Mouse (Mus musculus) spleen, adult 12 weeks (tissue): ENCODE measurements around the gene Satb2.

ENCODE experiments used
- DNase-seq: peaks from one replicate; pipeline ENCODE4 v3.0.0; 2022; ENCODE audit warnings: low spot score

Satb2 gene

GRCm38 (mm10) chr1:56972950-56973592 is 5.4 kb downstream of the Satb2 start:
- DNase-seq: peak; percentile 51

GRCm38 (mm10) chr1:56972251-56972949 is 6.0 kb downstream of the Satb2 start:
- DNase-seq: no peak

GRCm38 (mm10) chr1:56971942-56972250 is 6.6 kb downstream of the Satb2 start:
- DNase-seq: no peak

- no peak for DNase-seq
These were observed 7.0 kb downstream of the Satb2 start for GRCm38 (mm10) chr1:56971441-56971861.

GRCm38 (mm10) chr1:56970740-56971141 is 7.7 kb downstream of the Satb2 start:
- DNase-seq: no peak

- DNase-seq: no peak
These were observed 8.8 kb downstream of the Satb2 start for GRCm38 (mm10) chr1:56969364-56970360.

GRCm38 (mm10) chr1:56965879-56966579 is 12.4 kb downstream of the Satb2 start:
- no peak for DNase-seq

GRCm38 (mm10) chr1:56964493-56964892 is 14.0 kb downstream of the Satb2 start:
- no peak for DNase-seq

- no peak for DNase-seq
These were observed 15.2 kb downstream of the Satb2 start for GRCm38 (mm10) chr1:56963291-56963690.

- DNase-seq: no peak
These were observed 19.5 kb downstream of the Satb2 start for GRCm38 (mm10) chr1:56958996-56959395.

GRCm38 (mm10) chr1:56957942-56958341 is 20.5 kb downstream of the Satb2 start:
- no peak for DNase-seq

GRCm38 (mm10) chr1:56956811-56957210 is 21.6 kb downstream of the Satb2 start:
- no peak for DNase-seq

GRCm38 (mm10) chr1:56955739-56956085 is 22.7 kb downstream of the Satb2 start:
- no peak for DNase-seq

GRCm38 (mm10) chr1:56955055-56955738 is 23.3 kb downstream of the Satb2 start:
- DNase-seq: no peak

- DNase-seq: no peak
These were observed 24.9 kb downstream of the Satb2 start for GRCm38 (mm10) chr1:56953538-56953937.

- no peak for DNase-seq
These were observed 26.5 kb downstream of the Satb2 start for GRCm38 (mm10) chr1:56951980-56952379.

- no peak for DNase-seq
These were observed 26.9 kb downstream of the Satb2 start for GRCm38 (mm10) chr1:56951525-56951924.

GRCm38 (mm10) chr1:56939432-56939831 is 39.0 kb downstream of the Satb2 start:
- DNase-seq: no peak

GRCm38 (mm10) chr1:56938432-56938831 is 40.0 kb downstream of the Satb2 start:
- no peak for DNase-seq

GRCm38 (mm10) chr1:56936554-56936953 is 41.9 kb downstream of the Satb2 start:
- DNase-seq: no peak

GRCm38 (mm10) chr1:56933821-56934220 is 44.6 kb downstream of the Satb2 start:
- DNase-seq: no peak

GRCm38 (mm10) chr1:56930096-56930495 is 48.4 kb downstream of the Satb2 start:
- no peak for DNase-seq
